Mouse (Mus musculus) layer of hippocampus, postnatal 25 days (tissue): ENCODE results near the gene Tsnax. TPM values are rescaled to one million over a fixed set of nuclear protein-coding genes. Genes with fewer than 3 reads are reported as not detected.

Source experiments
- DNase-seq, 2 experiments: peaks; one replicate each; pipeline ENCODE4 v3.0.0; 2022; ENCODE audit warnings: mixed read lengths in 2 of 2, low spot score in 1 of 2; ENCODE audit errors: extremely low spot score in 1 of 2
- total RNA-seq, 2 experiments: library from RNA; stranded (reverse); gene quantifications; 2 replicates each; pipeline ENCODE4 v1.2.3; 2021

Gene Tsnax
- total RNA-seq, 2 experiments from 2014 or later = 131 to 149 TPM

DNA sequence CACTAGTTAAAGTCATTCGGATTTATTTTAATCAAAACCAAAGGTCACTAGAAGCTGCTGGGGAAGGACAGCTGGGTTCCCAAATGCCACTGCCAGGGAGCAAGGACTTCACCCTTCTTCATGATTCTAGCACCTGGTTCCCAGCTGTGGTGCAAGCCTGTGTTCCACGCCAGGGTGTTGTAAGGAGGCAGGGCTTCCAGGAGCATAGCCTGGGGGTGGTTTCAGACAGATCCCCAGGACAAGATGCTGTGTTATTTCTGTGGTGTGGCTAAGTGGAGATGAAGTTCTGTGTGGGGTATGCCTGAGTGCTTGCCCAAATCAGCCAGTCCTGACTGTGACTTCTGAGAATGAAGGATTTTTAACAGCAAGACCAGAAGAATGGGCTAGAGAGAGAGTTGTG is 28.7 kb downstream of the Tsnax start:
- DNase-seq = no peak

DNA sequence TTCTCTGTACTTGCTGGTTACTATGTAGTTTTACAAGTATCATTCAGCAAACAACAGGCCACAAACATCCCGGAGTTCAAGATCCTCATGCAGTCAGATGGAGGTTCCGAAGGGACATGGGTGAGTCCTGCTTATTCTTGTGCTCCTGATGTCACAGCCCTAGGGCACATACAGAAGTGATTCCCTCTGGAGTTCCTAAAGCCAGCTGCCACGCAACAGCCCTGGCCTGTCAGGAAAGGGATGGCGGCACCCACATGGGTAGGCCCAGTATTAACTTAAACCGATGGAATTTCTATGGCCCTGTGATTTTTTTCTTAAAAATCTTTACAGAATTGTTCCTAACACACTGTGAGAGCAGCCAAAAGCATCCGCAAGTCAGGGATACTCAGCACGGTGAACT is 30.6 kb downstream of the Tsnax start:
- no peak for DNase-seq

DNA sequence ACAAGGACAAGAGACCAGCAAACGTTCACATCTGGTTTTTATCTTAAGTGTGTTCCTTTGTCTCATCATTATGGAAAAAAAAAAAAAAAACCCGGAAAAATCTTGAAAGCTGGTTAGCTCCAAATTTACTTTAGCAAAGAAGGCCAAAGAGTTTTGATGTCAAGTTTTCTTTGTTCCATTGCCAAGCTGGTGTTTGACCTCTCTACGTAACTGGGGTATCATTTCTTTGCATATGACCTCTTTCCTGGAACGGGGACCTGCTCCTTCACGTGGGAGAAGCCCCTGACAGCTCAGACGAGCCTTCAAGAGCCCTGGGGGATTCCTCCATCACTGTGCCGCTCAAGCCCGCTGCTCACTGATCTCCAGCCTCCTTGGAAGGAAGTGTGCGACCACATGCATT is 31.1 kb downstream of the Tsnax start:
- DNase-seq = no peak

DNA sequence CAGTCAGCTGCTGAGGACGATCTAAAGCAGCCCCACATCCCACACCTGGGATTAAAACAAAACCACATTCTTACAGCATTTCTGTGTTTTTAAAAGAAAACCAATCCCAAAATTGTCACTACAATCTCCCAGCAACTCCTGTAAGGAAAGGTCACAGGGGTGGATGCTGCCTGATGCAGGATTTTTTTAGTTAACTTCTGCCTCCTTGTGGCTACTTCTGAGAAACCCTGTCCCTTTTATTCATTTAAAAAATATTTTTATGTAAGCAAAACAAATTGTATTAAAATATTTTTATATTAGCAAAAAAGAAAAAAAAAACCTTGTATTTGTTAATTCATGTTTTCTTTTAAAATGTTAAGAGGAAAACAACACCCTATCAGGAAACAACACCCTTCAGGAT is 33.0 kb downstream of the Tsnax start:
- no peak for DNase-seq

DNA sequence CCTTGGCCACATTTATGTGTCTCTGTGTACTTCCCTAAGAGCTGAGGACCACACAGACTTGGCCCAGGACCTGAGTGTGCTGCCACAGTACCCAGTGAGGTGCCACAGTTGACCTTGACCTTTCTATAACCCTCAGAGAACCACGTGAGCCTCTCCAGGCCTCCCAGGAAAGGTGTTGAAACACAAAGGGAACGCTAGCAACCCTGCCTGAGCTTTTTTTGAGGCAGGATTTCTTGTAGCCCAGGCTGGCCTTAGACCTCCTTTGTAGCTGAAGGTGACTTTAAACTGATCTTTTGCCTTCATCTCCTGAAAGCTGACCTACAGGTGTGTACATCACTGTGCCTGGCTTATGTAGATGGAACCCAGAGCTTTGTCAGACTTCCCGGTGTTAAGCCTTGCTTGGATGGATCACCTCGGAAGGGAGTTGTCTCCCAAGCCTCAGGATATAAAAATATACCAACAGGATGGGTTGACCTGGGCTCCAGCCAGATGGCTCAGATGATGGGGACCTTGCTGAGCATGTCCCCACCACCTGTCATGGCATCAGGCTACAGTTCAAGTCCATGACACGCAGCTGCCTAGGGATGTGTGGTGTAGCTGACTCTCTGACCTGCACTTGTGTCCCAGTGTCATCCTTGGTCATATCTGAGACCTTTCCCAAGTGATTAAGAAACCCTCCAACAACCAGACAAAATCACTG is 36.4 kb downstream of the Tsnax start:
- no peak for DNase-seq

DNA sequence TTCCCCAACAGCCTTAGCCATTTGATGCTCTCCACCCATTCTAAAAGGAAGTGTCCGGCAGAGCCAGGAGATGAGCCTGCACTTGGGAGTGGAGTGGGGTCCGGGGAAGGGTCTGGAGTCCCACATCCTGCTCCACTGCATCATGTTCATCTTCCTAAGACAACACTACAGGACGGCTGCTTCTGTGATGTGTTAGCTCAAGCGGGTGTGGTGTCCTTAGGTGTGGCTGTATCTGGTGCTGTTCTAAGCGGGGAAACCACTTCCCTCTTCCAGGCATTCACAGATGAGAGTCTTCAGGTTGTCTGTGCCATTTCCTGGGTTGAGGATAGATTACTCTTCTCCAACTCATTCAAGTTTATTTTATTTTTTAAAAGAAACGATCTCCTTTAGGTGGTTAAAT is 37.0 kb downstream of the Tsnax start:
- DNase-seq = no peak

DNA sequence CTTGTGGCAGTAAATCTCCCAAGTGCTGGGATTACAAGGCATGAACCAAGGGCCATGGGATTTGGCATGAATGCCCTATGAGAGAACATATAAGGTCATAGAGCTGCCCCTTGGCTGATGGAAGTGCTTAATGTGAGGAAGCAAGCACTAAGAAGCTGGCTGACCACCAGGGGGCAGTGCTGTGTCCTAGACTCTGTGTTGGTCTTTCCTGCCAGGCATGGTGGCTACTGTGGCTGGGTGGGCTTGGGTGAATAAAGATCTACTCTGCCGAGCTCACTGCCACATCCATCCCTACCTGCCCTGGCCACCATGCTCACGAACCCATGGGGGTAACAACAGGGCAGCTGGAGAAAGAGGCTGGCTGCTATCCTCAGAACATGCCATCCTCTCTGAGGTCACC is 39.2 kb downstream of the Tsnax start:
- peak; percentile 62 to 91 for DNase-seq

DNA sequence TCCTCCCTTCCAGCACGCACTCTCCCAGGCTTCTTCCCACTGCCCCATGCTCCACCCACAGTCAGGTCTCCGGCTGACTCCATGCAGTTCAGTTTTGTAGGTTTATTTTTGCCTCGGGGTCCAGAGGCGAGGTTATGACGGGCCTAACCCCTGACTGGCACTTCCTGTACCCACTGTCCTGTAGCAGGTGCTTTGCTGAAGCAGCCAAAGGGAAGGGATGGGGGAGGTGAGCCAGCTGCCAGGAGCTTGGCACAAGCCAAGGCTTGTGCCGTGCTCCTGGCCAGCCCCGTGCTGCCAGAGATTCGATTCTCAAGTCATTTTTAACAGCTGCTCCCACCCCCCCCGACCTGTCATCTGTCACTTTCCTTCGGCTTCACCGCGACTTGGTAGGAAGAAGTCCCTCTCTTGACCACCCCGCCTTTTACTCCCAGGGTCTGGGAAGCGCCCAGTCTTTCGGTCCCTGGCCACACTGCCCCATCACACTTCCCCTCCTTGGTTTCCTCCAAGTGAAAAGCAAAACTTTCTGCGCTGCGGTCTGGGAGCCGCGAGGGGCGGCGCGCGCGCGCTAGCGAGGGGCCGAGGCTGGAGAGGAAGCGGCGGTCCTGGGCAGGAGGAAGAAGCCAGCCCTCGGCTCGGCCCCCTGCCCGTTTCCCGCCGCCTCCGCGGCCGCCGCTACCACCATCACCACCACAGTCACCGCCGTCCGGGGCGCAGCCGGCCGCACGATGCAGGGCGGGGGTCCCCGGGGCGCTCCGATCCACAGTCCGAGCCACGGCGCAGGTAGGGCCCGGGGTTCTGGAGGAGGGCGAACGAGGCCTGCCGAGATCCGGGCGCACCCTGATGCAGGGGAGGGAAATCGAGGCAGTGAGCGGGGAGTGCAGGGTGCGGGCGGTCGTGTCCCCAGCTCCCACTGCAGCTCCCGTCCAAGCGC is 41.0 kb downstream of the Tsnax start, which contains the start of gene Disc1:
Disc1 (plus strand) TSS at position 691 of the 931 bp plus-strand sequence.
- DNase-seq = no peak

DNA sequence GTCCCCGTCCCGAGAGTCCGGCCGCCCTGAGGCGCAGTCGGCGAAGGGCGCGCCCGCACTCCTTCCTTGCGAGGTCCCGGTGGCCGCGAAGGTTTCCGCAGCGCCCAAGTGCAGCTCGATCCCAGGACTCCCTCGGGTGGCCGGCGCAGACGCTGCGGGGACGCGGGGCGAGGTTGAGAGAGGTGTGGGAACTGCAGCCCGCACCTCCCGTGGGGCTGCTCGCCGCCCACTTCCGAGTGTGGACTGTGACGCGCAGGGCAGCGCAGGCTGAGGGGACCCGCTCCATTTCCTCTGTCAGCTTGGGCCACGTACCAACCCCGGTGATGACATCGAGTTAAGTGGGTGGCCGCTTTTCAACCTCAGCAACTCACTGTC is 41.6 kb downstream of the Tsnax start:
- DNase-seq = peak in 1 of 2 experiments; percentile 36

DNA sequence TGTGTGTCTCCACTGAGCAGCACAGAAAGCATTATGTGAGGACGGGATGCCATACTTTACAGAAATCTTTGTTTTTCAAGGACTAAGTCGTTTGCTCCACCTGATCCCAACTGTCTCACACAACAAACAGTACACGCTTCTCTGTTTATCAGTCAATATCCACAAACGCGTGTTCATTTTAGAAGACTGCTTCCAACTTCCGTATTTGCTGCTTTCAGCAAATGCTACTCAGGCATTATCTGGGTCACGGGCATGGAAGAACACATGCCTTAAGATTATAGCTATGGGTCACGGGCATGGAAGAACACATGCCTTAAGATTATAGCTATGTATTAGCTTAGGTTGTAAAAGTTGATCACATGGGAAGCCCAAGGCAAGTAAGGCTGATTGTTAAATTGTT is 48.1 kb downstream of the Tsnax start:
- DNase-seq = no peak

DNA sequence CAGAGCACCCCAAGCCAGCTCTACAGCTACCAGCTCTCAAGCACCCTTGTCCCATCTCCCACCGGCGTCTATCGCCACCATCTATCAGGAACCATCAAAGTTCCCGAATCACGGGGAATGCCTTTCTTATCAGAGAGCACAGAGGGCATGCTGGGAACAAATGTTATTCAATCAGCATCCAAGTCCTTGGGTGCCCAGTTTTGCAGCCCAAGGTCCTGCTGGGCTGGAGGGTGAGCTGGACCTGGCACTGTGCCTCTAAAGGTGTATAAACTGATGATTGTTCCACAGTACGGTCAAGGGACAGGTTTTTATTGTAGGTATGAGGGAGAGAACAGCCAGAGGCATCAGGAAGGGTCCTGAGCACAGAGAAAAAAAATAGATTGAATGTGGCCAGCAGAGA is 52.8 kb downstream of the Tsnax start:
- no peak for DNase-seq

DNA sequence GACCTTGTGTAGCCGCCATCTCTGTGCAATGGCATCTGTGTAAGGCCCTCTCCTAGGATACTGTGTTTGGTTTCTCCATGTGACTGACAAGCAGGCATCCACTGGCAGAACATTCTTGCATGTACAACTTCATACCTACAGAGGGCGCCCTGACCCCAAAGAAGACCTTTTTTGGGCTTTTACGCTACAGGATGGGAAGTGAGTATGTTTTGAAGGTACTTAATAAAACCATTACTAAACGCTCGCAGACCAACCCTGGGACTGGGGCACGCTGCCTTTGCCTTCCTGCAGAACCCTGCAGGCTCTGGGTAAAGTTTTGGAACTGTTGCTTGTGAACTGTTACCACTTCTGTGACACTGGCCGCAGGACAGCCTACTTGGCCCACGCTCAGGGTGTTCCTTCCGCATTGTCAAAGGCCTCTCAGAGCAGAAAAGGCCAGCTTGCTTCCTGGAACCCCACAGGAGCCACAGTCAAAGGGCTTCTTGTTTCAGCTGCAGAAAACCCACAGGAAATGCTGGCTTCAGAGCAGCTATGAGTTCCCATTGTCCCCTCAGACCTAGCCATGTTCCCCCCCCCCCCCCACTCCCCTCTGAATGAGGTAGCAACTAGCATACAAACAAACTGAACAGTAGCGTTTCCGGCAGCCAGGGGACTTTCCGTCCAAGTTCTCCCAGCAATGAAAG is 54.3 kb downstream of the Tsnax start:
- DNase-seq = peak in 1 of 2 experiments; percentile 54

DNA sequence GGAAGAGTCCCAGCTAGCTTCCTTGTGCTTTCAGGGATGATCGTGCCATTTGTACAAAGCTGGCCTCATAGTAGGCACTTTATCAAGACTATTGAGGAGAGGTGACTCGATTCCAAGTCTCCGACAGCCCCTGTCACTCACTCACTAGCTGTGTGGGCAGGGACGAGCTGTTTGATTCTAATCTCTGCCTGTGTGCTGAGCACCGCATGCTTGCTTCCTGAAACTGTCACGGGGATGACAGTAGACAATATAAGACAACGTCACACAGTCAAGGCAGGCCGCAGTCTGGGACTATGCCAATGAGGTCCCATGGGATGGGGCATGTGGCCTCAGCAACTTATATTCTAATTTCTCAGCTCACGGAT is 54.8 kb downstream of the Tsnax start:
- no peak for DNase-seq

DNA sequence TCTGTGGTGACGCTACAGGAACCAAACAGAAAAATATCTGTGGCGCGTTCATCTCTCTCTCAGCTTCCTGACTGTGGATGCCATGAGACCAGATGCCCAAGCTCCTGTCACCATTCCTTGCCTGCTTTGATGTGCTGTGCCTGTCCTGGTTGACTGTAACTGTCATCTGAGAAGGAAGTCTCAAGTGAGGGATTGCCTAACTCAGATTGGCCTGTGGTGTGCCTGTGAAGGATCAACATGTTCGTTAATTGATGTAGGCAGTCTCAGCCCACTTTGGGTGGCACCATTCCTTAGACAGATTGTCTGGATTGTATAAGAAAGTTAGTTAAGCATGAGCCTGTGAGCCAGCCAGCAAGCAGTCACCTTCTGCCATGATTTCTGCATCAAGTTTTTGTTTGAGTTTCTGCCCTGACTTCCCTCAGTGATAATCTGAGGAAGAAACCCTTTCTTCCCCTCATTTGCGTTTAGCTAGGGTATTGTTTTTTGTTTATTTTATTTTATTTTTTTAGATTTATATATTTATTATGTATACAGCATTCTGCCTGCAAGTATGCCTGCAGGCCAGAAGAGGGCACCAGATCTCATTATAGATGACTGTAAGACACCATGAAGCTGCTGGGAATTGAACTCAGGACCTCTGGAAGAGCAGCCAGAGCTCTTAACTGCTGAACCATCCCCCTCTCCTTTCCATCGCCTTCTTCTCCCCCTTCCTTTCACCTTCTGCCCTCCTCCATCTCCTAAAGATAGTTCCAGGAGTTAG is 55.5 kb downstream of the Tsnax start:
- no peak for DNase-seq

DNA sequence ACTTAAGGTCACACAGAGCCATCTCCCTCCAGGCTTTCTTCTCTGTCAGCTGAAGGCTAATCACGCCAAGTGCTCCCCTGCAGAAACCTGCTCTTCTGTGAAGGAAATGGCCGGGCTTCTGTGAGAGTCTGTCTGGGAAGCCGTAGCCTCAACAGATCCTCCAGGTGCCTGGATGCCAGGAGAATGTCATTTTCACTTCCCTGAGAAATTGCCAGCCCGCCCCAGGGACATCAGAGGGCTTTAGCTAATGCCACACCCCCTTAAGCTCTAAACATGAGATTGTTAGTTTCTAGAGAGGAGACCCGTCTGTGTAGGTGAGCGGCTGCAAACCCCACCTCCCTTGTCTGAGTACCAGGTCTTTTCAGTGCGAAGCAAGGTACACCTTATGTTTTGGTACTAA is 56.5 kb downstream of the Tsnax start:
- DNase-seq = no peak

DNA sequence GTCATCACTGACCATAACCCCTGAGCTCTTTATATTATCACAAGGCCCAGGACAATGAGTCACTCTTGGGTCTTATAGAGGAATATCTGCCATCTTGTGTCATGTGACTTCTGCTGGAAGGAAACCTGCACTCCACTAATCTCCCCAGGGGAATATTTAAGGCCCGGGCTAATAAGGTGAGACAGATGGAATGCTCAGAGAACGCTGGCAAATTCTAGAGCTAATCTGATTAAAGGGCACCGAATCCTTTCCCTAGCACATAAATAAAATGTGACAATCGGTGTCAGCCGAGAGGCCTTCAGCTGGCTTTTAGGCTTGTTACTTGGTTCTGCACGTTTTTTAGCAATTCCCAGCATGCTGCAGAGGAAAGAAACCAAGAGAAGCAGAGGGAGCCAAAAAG is 56.9 kb downstream of the Tsnax start:
- no peak for DNase-seq

DNA sequence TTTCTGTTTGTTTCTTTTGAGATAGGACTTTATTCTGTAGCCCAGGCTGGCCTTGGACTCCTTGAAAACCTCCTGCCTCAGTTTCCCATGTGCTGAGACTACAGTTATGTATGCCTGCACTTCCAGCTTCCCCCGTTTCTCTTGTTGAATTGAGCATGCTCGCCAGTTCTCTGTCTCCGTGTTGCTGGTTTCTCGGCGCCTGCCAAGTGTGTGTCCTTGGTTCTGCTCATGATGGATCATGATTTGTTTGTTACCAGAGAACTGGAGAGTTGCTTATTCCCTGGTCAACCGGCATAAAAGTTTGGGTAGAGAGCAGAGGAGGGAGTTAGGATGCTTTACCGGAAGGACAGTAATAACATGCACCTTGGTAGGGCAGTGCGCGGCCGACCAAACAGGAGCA is 61.3 kb downstream of the Tsnax start:
- DNase-seq = no peak

DNA sequence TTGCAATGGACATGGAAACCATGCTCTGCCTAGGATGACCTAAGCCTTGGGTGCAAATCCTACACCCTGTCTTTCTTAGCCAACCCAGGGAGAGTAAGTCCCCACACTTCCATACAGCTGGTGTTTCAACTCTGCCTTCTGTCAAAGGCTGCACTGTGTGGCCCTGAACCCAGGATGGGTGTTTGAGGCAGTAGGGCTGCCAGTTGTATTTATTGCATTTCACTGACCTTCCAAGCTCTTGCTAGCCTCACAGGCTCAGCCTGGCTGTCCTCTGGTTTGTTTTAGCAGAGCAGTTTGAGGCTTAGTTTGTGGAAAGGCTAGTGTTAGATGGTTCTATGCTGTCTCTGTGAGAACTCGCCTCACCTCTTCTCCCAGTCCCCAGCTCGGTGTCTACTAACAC is 61.8 kb downstream of the Tsnax start:
- no peak for DNase-seq

DNA sequence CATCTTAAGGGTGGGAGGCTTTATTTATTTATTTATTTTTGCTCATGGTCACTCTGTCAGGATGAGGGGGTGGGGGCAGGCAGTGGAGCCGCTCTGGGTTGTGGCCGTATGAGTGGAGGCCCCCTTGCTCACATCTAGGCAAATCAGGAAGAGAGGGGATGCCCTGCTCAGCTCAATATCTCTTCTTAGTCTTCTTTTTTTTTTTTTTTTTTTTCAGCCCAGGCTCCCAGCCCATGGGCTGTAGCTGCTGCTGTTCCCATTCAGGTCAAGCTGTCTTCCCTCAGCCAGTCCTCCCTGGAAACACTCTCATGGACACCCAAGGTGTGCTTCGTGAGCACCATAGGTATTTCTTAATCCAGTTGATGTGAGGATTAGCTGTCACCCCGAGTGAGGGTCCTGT is 62.6 kb downstream of the Tsnax start:
- no peak for DNase-seq

DNA sequence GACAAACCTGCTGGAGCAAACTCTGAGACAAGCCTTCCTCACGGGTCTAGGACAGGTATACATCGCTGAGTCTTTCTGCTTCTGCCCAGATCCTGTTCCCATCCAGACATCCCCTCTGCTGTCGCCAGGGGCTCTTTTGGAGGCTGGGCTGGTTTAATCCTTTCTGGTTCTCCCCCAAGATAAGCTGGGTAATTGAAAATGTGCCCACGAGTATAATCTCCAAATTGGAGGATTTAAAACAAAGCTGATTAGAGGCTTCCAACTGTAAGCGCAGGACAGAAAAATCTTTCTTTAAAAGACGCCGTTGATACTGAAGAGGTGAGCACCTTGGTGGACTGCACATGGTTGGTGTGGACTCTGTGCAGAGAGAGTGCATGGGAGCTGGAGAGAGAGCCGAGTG is 64.5 kb downstream of the Tsnax start:
- no peak for DNase-seq
